Mouse (Mus musculus): ENCODE measurements around the gene Serpinb9b. TPM values are rescaled to one million over a fixed set of nuclear protein-coding genes. Genes with fewer than 3 reads are reported as not detected.
"Not testable (repeated sequence)": the region's sequence is repeated elsewhere in the genome, so short reads cannot be mapped to it uniquely, and the experiment has no call there.

Serpinb9b gene
- not detected for total RNA-seq (2021)

GRCm38 (mm10) chr13:33027244-33027643 is at the start of gene Serpinb9b:
Gene Serpinb9b, plus strand, starts transcription at chr13:33027416.
- no peak for DNase-seq

GRCm38 (mm10) chr13:32982556-32983042 is 44.6 kb upstream of the Serpinb9b start:
- no peak for DNase-seq

DNA sequence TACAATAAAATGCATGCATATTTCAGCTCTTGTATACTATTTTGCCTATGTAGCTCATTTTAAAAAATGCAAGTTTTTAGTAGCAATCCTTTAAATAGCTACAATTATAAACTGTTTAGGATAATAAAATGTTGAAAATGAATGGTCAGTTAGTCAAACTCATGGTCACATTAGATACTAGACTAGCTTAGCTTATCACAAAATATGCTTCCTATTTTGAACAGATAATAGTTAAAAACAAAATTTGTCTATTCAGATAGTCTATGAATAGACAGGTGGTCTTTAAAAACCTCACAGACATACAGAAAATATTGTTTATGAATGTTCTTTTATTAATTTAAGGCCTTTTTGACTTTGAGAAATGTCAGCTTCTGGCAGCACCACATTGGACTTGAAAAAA is 41.0 kb upstream of the Serpinb9b start:
- no peak for DNase-seq

DNA sequence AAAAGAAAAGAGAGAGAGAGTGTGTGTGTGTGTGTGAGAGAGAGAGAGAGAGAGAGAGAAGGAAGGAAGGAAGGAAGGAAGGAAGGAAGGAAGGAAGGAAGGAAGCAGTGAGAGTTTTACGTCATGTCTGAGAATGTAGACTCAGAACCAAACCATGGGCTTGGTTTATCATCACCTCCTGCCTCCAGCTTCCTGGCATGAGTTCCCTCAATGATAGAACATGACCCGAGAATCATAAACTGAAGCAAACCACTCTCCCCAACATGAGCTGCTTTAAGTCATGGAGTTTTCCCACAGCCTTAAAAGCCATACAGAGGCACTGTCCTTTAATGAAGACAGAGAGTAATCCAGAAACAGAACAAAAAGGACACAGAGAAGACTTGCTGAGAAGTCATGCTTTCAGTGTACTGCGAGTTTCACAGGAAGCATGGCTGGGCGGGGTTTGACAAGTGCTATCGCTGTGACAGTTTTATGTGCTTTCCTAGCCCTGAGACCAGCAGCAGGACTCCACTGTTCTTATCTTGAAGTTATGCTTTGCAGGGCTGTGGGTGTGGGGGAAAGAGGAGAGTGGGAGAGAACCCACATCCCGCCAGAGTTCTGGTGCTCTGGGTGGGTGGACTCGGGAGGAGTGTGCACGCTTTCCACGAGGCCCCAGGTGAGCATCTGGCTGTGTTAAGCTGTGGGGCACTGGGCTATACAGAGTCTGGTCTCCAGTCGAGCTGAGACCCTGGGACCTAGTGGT is 33.9 kb upstream of the Serpinb9b start:
- no peak for DNase-seq

DNA sequence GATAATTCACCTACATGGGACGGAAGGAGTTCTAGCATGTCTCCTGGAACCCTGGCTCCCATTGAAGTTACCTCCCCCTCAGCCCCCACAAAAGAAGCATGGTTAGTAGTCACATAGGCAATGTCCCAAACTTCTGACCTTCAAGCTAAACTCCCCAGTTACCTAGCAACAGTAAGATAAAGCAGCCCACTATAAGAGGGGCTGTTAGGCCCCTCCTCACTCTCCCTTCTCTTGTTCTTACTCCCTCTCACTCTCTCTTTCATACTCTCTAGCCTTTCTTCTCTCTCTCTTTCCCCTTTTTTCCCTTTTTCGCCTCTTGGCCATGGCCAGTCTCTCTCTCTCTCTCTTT is 33.3 kb upstream of the Serpinb9b start:
- no peak for DNase-seq

- no peak for DNase-seq
These were observed 32.2 kb upstream of the Serpinb9b start for GRCm38 (mm10) chr13:32995051-32995450.

- no peak for DNase-seq
These were observed 25.9 kb upstream of the Serpinb9b start for GRCm38 (mm10) chr13:33001341-33001740.

GRCm38 (mm10) chr13:33002950-33003349 is 24.3 kb upstream of the Serpinb9b start, which contains the start of gene Serpinb9:
Gene Serpinb9, plus strand, starts transcription at chr13:33003250.
- DNase-seq, result no peak

DNA sequence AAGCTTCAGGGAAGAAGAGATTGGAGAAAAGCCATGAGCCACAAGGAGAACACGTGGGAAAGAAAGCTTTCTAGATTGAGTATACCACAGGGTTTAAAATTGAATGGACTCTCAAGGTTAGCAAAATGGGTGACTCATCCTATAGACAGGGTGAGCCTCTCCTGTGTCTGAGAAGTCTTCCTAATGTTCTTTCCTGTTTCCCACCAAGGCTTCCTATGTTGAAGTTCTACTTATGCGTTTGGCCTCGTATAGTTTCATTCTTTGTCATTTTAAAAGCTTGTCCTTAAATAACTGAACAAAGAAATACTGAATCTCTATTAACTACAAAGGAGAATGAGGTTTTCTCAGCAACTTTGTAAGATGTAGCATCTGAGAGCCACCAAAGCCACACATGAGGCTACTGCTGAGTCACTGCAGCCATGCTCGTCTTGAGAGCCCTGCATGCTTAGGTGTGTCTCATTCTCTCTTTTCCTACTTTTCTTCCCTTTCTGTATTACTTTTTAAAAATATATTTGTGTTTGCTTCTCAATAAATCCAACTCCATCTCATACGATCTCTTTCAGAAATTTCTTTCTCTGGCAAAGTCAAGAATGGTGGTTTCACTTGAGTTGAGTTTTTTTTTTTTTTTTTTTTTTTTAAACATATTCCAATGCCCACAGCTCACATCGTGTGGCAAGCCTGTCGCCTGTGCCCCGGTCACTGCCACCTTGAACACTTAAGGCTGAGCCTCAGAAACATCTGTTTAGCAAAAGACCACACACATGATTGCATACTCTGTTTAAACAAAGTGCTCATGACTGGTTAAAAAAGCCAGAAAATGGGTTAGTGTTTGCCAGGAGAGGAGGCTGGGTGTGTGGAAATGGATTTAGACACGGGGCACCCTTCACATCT is 23.4 kb upstream of the Serpinb9b start:
- DNase-seq, result no peak

- peak; percentile 74 to 78 for DNase-seq
These were observed 22.7 kb upstream of the Serpinb9b start for GRCm38 (mm10) chr13:33004414-33005105.

- DNase-seq, result no peak
These were observed 21.6 kb upstream of the Serpinb9b start for GRCm38 (mm10) chr13:33005501-33006075.

- DNase-seq, result no peak
These were observed 20.7 kb upstream of the Serpinb9b start for GRCm38 (mm10) chr13:33006555-33006954.

- no peak for DNase-seq
These were observed 14.8 kb upstream of the Serpinb9b start for GRCm38 (mm10) chr13:33012395-33012794.

DNA sequence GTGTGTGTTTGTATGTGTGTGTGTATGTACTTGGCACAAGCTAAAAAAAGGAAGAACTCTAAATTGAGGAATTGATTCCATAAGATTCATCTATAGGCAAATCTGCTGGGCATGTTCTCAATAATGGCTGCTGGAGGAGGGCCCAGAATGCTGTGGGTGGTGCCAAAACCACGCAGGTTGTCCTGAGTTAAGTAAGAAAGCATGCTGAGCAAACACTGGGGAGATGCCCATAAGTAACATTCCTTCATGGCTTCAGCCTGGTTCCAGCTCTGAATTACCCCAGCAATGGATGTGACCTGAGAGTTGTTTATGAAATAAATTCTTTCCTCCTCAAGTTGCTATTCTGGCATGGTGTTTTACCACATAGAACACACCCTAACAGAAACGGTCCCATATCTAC is 13.9 kb upstream of the Serpinb9b start:
- no peak for DNase-seq

DNA sequence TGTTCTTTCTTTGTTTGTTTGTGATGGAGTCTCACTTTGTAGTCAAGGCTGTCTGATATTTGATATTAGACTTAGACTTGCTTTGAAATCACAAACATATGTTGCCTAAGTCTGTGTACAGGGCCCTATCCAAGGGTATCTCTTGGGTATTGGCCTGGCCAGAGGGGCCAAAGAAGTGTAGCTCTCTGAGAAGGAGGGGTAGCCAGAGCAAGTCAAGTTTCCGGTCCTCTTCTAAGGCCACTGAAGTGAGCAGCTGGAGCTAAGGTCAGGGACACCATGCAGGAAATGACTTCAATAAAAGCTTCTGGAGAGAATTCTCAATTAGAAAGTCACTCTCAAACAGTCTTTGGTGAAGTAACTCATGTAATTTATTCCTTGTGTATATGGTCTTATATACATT is 4.8 kb upstream of the Serpinb9b start:
- DNase-seq, result no peak

DNA sequence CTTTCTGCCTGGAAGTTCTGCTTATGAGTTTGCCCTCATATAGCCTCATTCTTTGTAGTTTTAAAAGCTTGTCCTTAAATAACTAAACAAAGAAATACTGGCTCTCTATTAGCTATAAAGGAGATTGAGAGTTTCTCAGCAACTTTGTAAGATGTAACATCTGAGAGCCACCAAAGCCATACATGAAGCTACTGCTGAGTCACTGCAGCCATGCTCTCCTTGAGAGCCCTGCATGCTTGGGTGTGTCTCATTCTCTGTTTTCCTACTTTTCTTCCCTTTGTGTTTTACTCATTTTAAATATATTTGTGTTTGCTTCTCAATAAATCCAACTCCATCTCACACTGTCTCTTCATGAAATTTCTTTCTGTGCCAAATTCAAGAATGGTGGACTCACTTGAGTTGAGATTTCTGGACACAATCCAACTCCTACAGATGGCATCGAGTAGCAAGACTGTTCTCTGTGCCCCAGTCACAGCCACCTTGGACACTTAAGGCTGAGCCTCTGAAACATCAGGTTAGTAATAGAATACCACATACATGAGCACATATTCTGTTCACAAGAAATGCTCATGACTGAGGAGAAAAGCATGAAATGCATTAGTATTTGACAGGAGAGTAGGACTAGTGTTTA is 674 bp upstream of the Serpinb9b start:
- no peak for DNase-seq

GRCm38 (mm10) chr13:33028146-33028545 is 930 bp downstream of the Serpinb9b start:
- no peak for DNase-seq

DNA sequence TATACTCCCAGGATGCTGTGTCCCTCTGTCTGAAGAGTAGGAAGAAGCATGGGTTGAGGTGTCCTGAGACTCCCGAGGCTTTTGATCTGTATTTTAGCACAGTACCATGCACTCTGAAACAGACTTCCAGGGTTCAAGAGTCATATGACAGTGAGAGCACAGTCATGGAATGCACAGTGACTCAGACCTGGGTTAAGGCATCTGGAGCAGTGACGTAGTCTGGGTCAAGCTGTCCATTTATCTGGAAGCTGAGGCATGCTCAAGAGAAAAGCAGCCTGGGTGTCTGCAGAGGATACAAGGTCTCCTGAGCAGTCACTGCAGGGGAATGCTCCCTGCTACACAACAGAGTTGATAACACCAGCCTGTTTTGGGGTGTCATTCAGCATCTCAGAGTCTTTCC is 1.3 kb downstream of the Serpinb9b start:
- DNase-seq, result no peak

- not testable (repeated sequence) for DNase-seq
These were observed 2.3 kb downstream of the Serpinb9b start for GRCm38 (mm10) chr13:33029478-33029877.

GRCm38 (mm10) chr13:33030281-33030680 is 3.1 kb downstream of the Serpinb9b start:
- no peak for DNase-seq

- no peak for DNase-seq
These were observed 8.3 kb downstream of the Serpinb9b start for GRCm38 (mm10) chr13:33035506-33035905.

GRCm38 (mm10) chr13:33043542-33043941 is 16.3 kb downstream of the Serpinb9b start:
- no peak for DNase-seq
